Mouse (Mus musculus) granulocyte monocyte progenitor cell, adult 5-6 weeks (primary cell): ENCODE results near the gene Ruvbl2. TPM values are rescaled to one million over a fixed set of nuclear protein-coding genes. Genes with fewer than 3 reads are reported as not detected.

Source experiments
- ATAC-seq: replicated peaks from 2 replicates; pipeline ENCODE4 v1.8.0; 2016; ENCODE audit warnings: mild to moderate bottlenecking, moderate TSS enrichment, inconsistent platforms; ENCODE audit not compliant: poor library complexity, severe bottlenecking
- total RNA-seq, 2 experiments: library from RNA; stranded (forward) in 1 of 2; stranded (reverse) in 1 of 2; fragments of 200-712, 200-1000 nt in 1 of 2; fragments of >200 nt in 1 of 2; fragmentation: Nextera tagmentation in 1 of 2; gene quantifications; 2 replicates each; pipeline ENCODE4 v1.2.3; 2014 to 2017

The Ruvbl2 gene
- total RNA-seq, 2 experiments from 2014 or later = 90.0 to 250 TPM

DNA sequence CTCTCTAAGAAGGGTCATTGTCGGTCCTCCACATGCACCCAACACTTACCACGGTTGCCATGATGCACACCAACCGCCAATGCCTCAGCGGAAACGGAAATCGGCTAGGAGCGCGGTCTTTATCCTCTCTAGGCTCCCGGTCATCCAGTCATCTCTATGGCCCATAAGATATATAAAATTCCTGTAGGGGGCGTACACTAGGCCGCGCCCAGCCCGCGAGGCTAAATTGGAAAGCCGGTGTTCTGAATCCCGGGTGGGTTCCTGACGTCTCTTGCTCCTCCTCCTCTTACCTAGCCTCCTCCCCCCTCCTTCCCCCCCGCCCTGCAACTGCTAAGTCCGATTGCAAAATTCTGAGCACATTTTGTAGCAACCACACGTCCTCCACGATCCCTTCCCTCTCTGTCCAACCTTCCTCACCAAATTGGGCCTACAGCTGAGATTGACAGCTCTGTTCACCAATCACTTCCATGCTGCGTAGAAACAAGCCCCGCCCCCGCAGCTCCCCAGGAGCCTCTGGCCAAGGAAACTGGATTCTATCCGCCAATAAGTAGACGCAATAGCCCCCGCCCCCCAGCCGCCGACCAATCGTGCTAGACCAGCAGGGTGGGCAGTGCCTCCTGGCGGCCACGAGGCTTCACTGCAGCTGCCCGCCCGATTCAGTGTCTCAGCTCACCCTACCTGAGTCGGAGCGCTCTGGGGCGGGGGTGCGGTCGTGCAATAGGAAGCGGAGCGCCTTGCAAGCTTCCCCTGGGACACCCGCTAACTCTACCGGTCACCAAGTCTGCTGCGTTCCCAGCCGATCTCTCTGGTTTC, 3.5 kb downstream of the Ruvbl2 start, which contains the start of gene Gys1:
Gys1 (plus strand) TSS at position 642 of the 813 bp plus-strand sequence.
- ATAC-seq = peak; percentile 82

DNA sequence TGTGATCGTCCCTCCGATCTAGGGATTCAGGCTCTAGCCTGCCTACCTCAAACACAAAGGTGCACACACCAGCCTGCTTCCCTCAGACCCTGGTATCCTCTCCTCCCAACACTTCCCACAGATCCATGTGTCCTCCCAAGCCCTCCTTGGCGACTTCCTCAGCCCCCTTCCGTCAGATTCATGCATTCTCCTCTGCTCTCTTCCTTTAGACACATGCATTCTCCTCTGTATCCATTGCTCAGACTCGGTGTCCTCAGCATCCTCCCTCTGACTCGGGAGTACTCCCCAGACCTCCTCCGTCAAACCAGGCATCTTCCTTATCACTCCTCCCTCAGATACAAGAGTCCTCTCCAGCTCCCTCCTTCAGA, 4.1 kb downstream of the Ruvbl2 start:
- ATAC-seq = no peak

DNA sequence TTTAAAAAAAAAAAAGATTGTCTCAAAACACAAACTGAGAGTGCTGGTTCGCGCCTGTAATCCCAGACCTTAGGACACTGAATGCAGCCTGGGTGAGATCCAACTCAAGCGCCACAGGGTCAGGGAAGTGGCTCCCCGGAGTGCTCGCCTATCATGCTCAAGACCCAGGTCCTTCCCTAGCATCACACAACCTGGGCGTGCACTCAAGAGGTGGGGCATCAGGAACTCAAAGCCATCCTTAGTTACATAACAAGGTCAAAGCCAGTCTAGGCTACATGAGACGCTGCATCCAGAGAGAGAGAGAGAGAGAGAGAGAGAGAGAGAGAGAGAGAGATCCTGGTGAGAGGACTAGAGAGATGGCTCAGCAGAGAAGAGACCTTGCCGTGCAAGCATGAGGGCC, 11.3 kb downstream of the Ruvbl2 start:
- ATAC-seq = no peak

DNA sequence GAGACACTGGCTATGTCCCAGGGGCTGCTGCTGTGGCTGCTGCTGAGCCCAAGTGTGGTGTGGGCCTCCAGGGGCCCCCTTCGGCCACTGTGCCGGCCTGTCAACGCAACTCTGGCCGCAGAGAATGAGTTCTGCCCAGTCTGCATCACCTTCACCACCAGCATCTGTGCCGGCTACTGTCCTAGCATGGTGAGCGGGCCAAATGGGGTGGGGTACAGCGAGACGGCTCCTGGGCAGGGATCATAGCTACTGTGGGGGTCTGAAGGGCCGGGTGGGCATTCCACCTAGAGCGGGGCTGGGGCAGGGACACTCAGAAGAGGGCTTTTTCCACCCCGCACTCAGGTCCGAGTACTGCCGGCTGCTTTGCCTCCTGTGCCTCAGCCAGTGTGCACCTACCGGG, 16.7 kb downstream of the Ruvbl2 start:
- no peak for ATAC-seq

DNA sequence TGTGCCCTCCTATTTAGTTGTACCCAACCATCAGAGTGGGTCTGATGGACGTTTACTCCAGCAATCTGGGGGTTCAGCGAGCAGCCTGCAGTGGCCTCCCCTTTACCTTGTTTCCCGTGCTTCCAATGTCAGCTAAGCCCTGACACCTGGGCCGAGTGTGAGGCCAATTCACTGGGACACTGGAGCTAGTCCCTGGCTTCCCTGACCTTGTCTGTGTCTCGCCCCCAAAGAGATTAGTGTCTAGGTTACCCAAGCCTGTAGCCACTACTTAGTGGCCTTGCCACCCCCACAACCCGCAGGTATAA, 17.3 kb downstream of the Ruvbl2 start, which contains the start of gene Lhb:
Lhb (plus strand) TSS at position 206 of the 305 bp plus-strand sequence.
- no peak for ATAC-seq

DNA sequence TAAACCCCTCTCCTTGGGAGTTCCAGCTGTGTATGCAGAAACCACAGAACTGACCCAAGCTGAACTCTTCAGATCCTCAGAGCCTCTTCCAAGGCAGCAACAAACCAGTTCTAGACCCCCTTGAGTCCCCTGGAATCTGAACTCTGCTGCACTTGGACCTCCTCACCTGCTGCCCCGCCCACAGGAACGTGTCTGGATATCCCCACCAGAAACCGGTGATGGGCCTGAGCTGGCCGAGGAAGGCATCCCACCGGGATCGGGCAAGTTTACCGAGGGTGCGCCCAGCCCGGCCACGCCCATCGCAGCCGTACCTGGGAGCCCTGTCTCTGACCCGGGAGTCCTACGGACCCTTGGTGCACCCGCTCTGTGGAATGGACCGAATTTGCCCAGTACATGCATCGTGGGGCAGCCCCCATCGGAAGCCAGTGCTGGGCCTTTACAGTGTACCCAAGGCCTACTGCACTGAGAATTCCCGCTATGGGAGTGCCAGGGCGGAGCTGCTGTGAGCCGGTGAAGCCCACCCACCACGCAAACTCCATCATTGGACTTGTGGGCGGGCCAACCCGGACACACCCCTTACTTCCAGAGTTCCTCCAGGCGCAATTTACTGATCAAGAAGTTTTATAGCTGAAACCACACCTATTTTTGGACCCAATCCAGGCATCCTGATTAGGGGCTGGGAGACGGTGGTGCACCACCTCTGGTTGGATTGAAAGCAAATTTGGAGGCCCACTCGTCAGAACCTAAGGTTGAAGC, 17.9 kb downstream of the Ruvbl2 start:
- no peak for ATAC-seq

DNA sequence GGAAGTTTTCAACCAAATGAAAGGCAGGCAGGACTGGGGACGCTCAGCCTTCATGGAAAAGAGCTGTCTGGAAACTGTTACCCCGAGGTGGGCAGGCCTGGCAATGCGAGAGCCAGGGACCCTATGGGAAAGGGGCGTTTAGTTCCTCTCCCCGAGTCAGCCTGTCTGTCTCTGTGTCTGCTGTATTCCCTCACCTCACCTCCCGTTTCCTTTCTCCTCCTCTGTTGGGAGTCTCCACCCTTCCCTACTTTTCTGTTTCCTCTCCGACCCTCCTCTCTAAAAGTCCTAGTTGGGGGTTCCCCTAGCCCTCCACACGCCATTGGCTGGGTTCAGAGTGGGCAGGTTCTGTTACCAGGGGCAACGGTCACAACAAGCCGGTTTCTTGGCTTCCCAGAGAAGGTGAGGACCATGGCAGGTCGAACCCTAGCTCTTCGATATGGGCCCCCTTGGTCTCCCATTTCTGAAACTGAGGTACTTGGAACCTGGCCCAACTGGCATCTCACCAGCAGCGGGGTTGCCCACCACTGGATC, 19.9 kb downstream of the Ruvbl2 start:
- ATAC-seq = no peak

DNA sequence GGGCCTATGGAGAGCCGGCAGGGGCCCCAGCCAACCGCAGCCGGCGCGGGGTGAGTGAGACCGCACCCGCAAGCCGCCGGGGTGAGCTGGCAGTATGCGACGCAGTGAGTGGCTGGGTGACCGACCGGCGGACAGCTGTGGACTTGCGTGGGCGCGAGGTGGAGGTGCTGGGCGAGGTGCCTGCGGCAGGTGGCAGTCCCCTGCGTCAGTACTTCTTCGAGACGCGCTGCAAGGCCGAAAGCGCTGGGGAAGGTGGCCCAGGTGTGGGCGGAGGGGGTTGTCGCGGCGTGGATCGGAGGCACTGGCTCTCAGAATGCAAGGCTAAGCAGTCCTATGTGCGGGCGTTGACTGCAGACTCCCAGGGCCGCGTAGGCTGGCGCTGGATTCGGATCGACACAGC, 22.3 kb downstream of the Ruvbl2 start:
- peak; percentile 59 for ATAC-seq

DNA sequence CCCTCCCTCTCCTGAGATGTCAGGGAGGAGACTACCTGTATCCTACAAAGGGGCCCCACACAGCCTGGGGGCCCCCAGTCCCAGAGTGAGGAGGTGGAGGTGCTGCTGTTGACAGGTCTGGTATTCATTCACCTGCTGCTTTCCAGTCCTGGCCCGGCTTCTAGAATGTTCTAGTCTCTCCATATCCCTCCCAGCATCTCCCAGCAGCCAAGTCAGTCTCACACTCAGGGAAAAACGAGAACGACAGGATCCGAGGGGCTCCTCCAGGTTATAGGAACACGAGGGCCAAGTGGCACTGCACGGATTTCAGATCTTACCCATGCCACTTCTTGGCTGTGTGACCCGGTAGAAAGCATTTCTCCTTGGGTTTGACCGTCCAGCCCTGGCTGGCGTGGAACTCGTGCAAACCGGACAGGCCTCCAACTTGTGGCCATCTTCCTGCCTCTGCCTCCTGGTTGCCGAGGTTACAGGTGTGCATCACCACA, 23.1 kb downstream of the Ruvbl2 start:
- ATAC-seq = no peak

DNA sequence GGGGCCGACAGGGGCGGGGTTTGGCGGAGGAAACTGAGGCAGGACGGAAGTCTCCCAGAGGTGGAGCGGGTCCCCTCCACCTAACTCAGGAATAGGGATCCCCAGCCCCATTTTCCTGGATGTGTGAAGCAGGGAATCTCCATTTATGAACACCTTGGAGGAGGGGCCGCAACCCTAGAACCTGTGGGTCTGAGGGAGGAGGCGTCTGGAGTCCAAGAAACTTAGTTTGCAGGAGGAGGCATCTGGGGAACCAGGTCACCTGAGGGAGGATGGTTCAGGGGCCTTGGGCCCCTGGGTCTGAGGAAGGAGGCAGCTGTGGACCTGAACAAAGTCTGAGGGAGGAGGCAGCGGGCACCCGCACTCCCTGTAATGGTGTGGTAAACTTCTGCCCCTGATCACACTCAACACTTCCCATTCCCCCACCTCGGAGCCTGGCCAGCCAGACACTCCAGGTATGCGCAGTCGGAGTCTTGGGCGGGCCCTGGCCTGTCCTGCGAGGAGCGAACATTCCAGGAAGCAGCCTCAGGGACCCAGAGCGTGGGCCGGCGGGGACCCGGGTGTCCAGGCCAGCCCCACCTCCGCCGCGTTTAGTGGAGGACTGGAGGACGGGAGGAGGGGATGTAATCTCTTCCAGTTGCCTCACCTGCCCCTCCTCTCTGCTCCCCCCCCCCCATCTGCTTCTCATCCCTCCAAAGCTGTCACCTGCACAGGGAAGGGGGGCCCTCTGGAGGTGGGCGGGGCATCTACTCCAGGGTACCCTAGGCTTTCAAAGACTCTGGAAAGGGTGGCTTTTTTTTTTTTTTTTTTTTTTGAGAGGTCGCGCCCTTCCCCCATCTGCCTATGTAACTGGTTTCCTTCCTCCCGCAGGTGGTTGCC, 23.8 kb downstream of the Ruvbl2 start:
- 0 out of 2 replicates have a peak, but pooled peaks have one; percentile 15 for ATAC-seq

DNA sequence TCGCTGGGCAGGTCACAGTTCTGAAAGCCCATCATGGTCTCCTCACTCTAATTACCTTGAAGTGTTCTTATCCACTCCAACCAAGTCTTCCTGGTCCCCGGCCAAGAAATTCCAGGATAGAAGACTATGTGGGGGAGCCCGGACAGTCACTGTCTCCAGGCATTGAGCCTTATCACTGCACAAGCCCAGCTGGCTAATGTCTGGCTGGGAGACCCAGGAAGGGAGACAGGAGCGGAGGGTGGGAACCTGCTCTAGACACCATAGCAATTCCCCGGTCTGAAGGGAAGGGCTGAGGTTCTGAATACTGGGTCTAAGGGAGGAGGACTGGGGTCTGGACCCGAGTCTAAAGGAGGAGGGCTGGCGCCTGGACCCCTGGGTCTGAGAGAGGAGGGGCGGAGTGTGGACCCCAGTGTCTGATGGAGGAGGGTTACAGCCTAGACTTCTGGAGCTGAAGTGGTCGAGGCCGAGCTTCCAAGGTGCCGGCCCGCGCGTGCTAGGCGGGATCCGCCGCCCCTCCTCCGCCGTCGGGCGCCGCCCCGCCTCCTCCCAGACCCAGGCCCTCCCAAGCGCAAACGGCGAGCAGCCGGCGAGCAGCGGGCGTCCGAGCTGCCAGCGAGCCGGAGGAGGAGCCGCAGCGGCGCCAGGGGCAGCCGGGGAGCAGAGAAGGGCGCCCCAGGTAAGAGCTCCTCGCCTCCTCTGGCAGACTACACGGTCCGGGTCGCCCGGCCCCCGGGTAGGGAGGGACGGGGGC, 24.6 kb downstream of the Ruvbl2 start, which contains the start of gene Ntf5:
Ntf5 (plus strand) TSS at position 583 of the 751 bp plus-strand sequence.
- ATAC-seq = no peak

DNA sequence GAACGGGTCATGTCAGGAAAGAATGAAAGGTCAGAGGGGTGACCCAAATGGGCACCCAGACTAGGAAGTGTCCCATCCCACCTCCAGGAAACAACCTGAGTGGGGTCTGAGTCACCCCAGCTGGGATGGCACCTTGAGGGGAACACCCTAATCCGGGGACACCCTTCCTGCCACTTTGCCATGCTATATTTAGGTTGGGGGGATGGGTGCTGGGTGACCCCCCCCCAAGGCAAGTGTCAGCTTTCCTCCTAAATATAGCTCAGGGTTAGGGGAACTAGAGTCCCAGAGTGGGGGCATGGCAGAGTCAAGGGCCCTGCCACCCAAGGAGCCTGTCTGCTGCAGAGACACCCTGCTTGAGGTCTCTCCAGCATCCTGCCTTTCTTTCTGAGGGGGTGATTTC, 25.5 kb downstream of the Ruvbl2 start:
- no peak for ATAC-seq

DNA sequence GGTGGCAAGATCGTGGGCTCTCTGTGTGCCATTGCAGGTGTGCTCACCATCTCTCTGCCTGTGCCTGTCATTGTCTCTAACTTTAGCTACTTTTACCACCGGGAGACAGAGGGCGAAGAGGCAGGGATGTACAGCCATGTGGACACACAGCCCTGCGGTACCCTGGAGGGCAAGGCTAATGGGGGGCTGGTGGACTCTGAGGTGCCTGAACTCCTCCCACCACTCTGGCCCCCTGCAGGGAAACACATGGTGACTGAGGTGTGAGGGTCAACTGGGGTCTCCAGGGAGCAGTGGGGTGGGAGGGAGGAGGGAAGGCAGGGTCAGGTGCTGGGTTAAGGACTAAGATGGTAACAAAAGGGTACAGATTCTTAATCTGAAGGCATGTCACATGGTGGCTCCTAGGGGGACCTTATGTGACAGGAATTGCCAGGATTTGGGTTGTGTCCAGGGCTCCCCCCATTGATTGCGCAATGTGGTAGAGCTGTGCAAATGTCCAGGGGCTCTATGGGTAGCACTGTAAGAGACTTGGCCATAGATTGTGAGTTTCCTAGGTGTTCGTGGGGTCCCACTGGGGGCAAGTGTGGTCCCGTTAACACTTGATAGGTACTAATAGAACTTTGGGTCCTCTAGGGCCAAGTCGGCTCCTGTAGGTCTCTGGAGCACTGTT, 28.3 kb downstream of the Ruvbl2 start:
- ATAC-seq = no peak

DNA sequence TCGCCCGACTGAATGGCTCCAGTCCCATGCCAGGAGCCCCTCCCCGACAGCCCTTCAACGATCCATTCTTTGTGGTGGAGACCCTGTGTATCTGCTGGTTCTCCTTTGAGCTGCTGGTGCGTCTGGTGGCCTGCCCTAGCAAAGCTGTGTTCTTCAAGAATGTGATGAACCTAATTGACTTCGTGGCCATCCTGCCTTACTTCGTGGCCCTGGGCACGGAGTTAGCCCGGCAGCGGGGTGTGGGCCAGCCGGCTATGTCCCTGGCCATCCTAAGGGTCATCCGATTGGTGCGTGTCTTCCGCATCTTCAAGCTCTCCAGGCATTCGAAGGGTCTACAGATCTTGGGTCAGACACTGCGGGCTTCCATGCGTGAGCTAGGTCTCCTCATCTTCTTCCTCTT, 28.9 kb downstream of the Ruvbl2 start:
- ATAC-seq = no peak

DNA sequence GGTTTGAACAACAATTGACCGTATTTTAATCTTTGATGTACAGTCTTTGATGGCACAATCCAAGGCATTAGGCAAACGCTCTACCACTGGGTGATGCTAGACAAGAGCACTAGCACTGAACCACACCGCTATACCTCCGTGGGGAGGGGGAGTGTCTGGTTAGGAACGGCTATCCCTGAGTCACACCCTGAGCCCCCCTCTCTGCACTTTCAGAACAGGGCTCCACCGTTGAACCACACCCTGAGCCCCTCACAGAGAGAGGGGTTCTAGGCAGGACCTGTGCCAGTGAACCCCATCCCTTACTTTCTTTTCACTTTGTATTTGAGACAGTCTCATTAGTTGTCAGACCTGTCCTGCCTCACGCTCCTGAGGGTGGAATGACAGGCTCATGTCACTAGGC, 29.5 kb downstream of the Ruvbl2 start:
- no peak for ATAC-seq

DNA sequence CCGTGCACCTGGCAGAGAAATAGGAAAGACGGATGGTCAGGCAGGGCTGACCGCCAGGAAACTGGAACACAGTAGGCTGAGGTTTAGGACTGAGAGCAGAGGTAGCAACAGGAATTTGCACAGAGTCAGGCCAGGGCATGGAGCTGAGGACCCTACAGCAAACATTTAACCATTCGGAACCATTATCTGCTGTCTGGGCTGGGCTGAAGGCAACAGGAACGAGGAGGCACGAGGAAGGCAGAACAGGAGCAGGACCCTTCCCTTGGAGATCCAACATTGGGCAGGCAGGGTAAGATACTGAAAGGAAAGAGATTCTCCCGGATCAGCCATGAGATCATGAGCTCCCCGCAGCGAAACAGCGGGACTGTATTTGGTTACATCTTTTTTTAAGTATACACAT, 30.1 kb downstream of the Ruvbl2 start:
- no peak for ATAC-seq

DNA sequence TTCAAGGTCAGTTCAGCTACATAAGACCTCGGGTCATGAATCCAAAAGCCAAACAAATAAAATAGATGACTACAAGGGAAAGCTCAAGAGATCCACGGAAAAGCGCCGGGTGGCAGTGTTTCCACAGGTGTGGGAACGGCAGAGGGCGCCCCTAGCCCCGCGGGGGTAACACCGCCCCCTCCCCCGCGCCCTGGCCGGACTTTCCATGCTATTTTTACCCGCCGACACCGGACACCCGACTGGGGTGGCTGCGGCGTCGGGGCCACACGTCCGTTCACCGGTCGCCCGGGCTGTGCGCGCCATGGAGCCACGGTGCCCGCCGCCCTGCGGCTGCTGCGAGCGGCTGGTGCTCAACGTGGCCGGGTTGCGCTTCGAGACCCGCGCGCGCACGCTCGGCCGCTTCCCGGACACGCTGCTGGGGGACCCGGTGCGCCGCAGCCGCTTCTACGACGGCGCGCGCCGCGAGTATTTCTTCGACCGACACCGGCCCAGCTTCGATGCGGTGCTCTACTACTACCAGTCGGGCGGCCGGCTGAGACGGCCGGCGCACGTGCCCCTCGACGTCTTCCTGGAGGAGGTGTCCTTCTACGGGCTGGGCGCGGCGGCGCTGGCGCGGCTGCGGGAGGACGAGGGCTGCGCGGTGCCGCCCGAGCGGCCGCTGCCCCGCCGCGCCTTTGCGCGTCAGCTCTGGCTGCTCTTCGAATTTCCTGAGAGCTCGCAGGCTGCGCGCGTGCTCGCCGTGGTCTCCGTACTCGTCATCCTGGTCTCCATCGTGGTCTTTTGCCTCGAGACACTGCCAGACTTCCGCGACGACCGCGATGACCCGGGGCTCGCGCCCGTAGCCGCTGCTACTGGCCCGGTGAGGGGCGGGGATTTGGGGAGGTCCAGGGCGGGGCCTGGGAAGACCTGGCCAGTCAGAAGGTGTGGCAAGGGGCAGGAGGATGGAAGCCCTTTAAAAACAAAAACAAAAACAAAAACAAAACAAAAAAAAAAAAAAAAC, 31.4 kb downstream of the Ruvbl2 start:
- ATAC-seq = peak; percentile 8
